Mouse (Mus musculus) B cell, adult 2 months (primary cell): ENCODE results near the gene Nav1.
"Not testable (repeated sequence)": the region's sequence is repeated elsewhere in the genome, so short reads cannot be mapped to it uniquely, and the experiment has no call there.

Experiments
- DNase-seq, 2 experiments: peaks; one replicate each; pipeline ENCODE4 v3.0.0; 2022

The Nav1 gene

GRCm38 (mm10) chr1:135514913-135515632 is 92.0 kb downstream of the Nav1 start:
- DNase-seq, result no peak

GRCm38 (mm10) chr1:135514046-135514445 is 93.0 kb downstream of the Nav1 start:
- no peak for DNase-seq

GRCm38 (mm10) chr1:135513464-135513863 is 93.6 kb downstream of the Nav1 start:
- DNase-seq, result no peak

- DNase-seq, result no peak
Observed at GRCm38 (mm10) chr1:135510346-135510977, 96.6 kb downstream of the Nav1 start.

GRCm38 (mm10) chr1:135509145-135510084 is 97.7 kb downstream of the Nav1 start:
- no peak for DNase-seq

GRCm38 (mm10) chr1:135508349-135508634 is 98.8 kb downstream of the Nav1 start:
- DNase-seq, result no peak

GRCm38 (mm10) chr1:135507572-135508348 is 99.3 kb downstream of the Nav1 start:
- no peak for DNase-seq

- DNase-seq, result no peak
Observed at GRCm38 (mm10) chr1:135505499-135505898, 101.6 kb downstream of the Nav1 start.

GRCm38 (mm10) chr1:135503436-135503835 is 103.7 kb downstream of the Nav1 start:
- DNase-seq, result no peak

GRCm38 (mm10) chr1:135502750-135503149 is 104.3 kb downstream of the Nav1 start:
- DNase-seq, result no peak

GRCm38 (mm10) chr1:135502135-135502534 is 105.0 kb downstream of the Nav1 start:
- DNase-seq, result no peak

- no peak for DNase-seq
Observed at GRCm38 (mm10) chr1:135498455-135499358, 108.4 kb downstream of the Nav1 start.

GRCm38 (mm10) chr1:135495048-135495447 is 112.0 kb downstream of the Nav1 start:
- no peak for DNase-seq

GRCm38 (mm10) chr1:135493862-135494261 is 113.2 kb downstream of the Nav1 start:
- no peak for DNase-seq

- no peak for DNase-seq
Observed at GRCm38 (mm10) chr1:135492406-135492805, 114.7 kb downstream of the Nav1 start.

- no peak for DNase-seq
Observed at GRCm38 (mm10) chr1:135490931-135491666, 116.0 kb downstream of the Nav1 start.

- no peak for DNase-seq
Observed at GRCm38 (mm10) chr1:135488879-135489278, 118.2 kb downstream of the Nav1 start.

GRCm38 (mm10) chr1:135485179-135485578 is 121.9 kb downstream of the Nav1 start:
- DNase-seq, result no peak

GRCm38 (mm10) chr1:135484503-135485051 is 122.5 kb downstream of the Nav1 start:
- DNase-seq, result not testable (repeated sequence)

GRCm38 (mm10) chr1:135483971-135484370 is 123.1 kb downstream of the Nav1 start:
- DNase-seq, result no peak

- no peak for DNase-seq
Observed at GRCm38 (mm10) chr1:135482666-135483065, 124.4 kb downstream of the Nav1 start.
